Mouse (Mus musculus): Measurements from ENCODE around the gene Dxo. TPM values are rescaled to one million over a fixed set of nuclear protein-coding genes. Genes with fewer than 3 reads are reported as not detected.
"Not testable (repeated sequence)": the region's sequence is repeated elsewhere in the genome, so short reads cannot be mapped to it uniquely, and the experiment has no call there.

Dxo gene
- total RNA-seq, 1 experiment, result 39.0 TPM

- H3K4me3 ChIP-seq (ENCODE audit: insufficient read depth in 1 of 2, low read depth in 1 of 2, low read length in 2 of 2, poor library complexity in 1 of 2, severe bottlenecking in 1 of 2), result no peak overlapping the region
- DNase-seq (ENCODE audit: low read depth, low spot score), result no peak
- 0 out of 4 replicates have a peak, but pooled peaks cover 0 to 2% of the 10 kb centered on the region in 2 experiments for H3K4me1 ChIP-seq (ENCODE audit: control insufficient read depth in 2 of 2, insufficient read depth in 2 of 2, low read length in 2 of 2, poor library complexity in 1 of 2)
- in situ Hi-C loops (cut with MboI; ENCODE audit: low sequenced_read_pairs in 2 of 2, unreplicated experiment in 2 of 2), result no loop called here
- no peak overlapping the region for H3K9ac ChIP-seq (ENCODE audit: insufficient read depth, low read depth, low read length, poor library complexity, severe bottlenecking)
- no peak for TF ChIP-seq HCFC1 (IDR thresholded peaks at IDR 0.05; ENCODE audit: borderline replicate concordance, insufficient read depth, low read length)
- no peak for TF ChIP-seq ZNF384 (IDR thresholded peaks at IDR 0.05; ENCODE audit: low read depth, low read length)
- TF ChIP-seq ZC3H11A (IDR thresholded peaks at IDR 0.05; ENCODE audit: borderline replicate concordance, low read depth, low read length), result no peak
- TF ChIP-seq CHD2 (IDR thresholded peaks at IDR 0.05; ENCODE audit: low read depth, low read length), result no peak
- TF ChIP-seq MAFK (IDR thresholded peaks at IDR 0.05; ENCODE audit: insufficient read depth, low read depth, low read length), result no peak
- no peak overlapping the region for H3K27ac ChIP-seq (ENCODE audit: insufficient read depth, low read depth, low read length, poor library complexity, severe bottlenecking)
- no peaks in the 10 kb centered on the region for H3K9me3 ChIP-seq (ENCODE audit: control insufficient read depth, insufficient read depth, low read depth, low read length)
- no peaks in the 10 kb centered on the region for H3K36me3 ChIP-seq (ENCODE audit: control insufficient read depth, insufficient read depth, low read length, poor library complexity, severe bottlenecking)
Observed at GRCm38 (mm10) chr17:34811275-34811674, 25.5 kb upstream of the Dxo start.

GRCm38 (mm10) chr17:34813747-34814146, 23.1 kb upstream of the Dxo start:
- H3K27ac ChIP-seq (ENCODE audit: insufficient read depth, low read depth, low read length, poor library complexity, severe bottlenecking); H3K9me3 ChIP-seq (ENCODE audit: control insufficient read depth, insufficient read depth, low read depth, low read length); H3K36me3 ChIP-seq (ENCODE audit: control insufficient read depth, insufficient read depth, low read length, poor library complexity, severe bottlenecking); in situ Hi-C loops (cut with MboI; ENCODE audit: low sequenced_read_pairs in 2 of 2, unreplicated experiment in 2 of 2); H3K4me1 ChIP-seq (ENCODE audit: control insufficient read depth in 2 of 2, insufficient read depth in 2 of 2, low read length in 2 of 2, poor library complexity in 1 of 2); H3K4me3 ChIP-seq (ENCODE audit: insufficient read depth in 1 of 2, low read depth in 1 of 2, low read length in 2 of 2, poor library complexity in 1 of 2, severe bottlenecking in 1 of 2); H3K9ac ChIP-seq (ENCODE audit: insufficient read depth, low read depth, low read length, poor library complexity, severe bottlenecking): not testable (repeated sequence)
- DNase-seq (ENCODE audit: low read depth, low spot score), result peak; percentile 40

GRCm38 (mm10) chr17:34814818-34815370, 21.9 kb upstream of the Dxo start:
- Histone ChIP-seq H3K9ac (ENCODE audit: insufficient read depth, low read depth, low read length, poor library complexity, severe bottlenecking) (no peak overlapping the region), H3K27ac (ENCODE audit: insufficient read depth, low read depth, low read length, poor library complexity, severe bottlenecking) (no peak overlapping the region), H3K9me3 (ENCODE audit: control insufficient read depth, insufficient read depth, low read depth, low read length) (no peaks in the 10 kb centered on the region), H3K4me3 (ENCODE audit: insufficient read depth in 1 of 2, low read depth in 1 of 2, low read length in 2 of 2, poor library complexity in 1 of 2, severe bottlenecking in 1 of 2) (no peak overlapping the region), H3K36me3 (ENCODE audit: control insufficient read depth, insufficient read depth, low read length, poor library complexity, severe bottlenecking) (no peaks in the 10 kb centered on the region), H3K4me1 (ENCODE audit: control insufficient read depth in 2 of 2, insufficient read depth in 2 of 2, low read length in 2 of 2, poor library complexity in 1 of 2) (0 out of 4 replicates have a peak, but pooled peaks cover 0 to 2% of the 10 kb centered on the region in 2 experiments)
- no peak for DNase-seq (ENCODE audit: low read depth, low spot score)
- TF ChIP-seq CHD2 (IDR thresholded peaks at IDR 0.05; ENCODE audit: low read depth, low read length) (no peak), ZC3H11A (IDR thresholded peaks at IDR 0.05; ENCODE audit: borderline replicate concordance, low read depth, low read length) (no peak), ZNF384 (IDR thresholded peaks at IDR 0.05; ENCODE audit: low read depth, low read length) (no peak), HCFC1 (IDR thresholded peaks at IDR 0.05; ENCODE audit: borderline replicate concordance, insufficient read depth, low read length) (no peak), MAFK (IDR thresholded peaks at IDR 0.05; ENCODE audit: insufficient read depth, low read depth, low read length) (no peak)
- in situ Hi-C loops (cut with MboI; ENCODE audit: low sequenced_read_pairs in 2 of 2, unreplicated experiment in 2 of 2), result no loop called here

- in situ Hi-C loops (cut with MboI; ENCODE audit: low sequenced_read_pairs in 2 of 2, unreplicated experiment in 2 of 2); H3K27ac ChIP-seq (ENCODE audit: insufficient read depth, low read depth, low read length, poor library complexity, severe bottlenecking); DNase-seq (ENCODE audit: low read depth, low spot score); H3K4me1 ChIP-seq (ENCODE audit: control insufficient read depth in 2 of 2, insufficient read depth in 2 of 2, low read length in 2 of 2, poor library complexity in 1 of 2); H3K36me3 ChIP-seq (ENCODE audit: control insufficient read depth, insufficient read depth, low read length, poor library complexity, severe bottlenecking); H3K9me3 ChIP-seq (ENCODE audit: control insufficient read depth, insufficient read depth, low read depth, low read length); H3K9ac ChIP-seq (ENCODE audit: insufficient read depth, low read depth, low read length, poor library complexity, severe bottlenecking); H3K4me3 ChIP-seq (ENCODE audit: insufficient read depth in 1 of 2, low read depth in 1 of 2, low read length in 2 of 2, poor library complexity in 1 of 2, severe bottlenecking in 1 of 2): not testable (repeated sequence)
Observed at GRCm38 (mm10) chr17:34830776-34831175, 6.0 kb upstream of the Dxo start.

- in situ Hi-C loops (cut with MboI; ENCODE audit: low sequenced_read_pairs in 2 of 2, unreplicated experiment in 2 of 2), result no loop called here
- Histone ChIP-seq H3K36me3 (ENCODE audit: control insufficient read depth, insufficient read depth, low read length, poor library complexity, severe bottlenecking) (peaks cover 29% of the 10 kb centered on the region), H3K9me3 (ENCODE audit: control insufficient read depth, insufficient read depth, low read depth, low read length) (no peaks in the 10 kb centered on the region), H3K4me1 (ENCODE audit: control insufficient read depth in 2 of 2, insufficient read depth in 2 of 2, low read length in 2 of 2, poor library complexity in 1 of 2) (peaks cover 0 to 6% of the 10 kb centered on the region in 2 experiments; a peak in 1 of 4 replicates), H3K9ac (ENCODE audit: insufficient read depth, low read depth, low read length, poor library complexity, severe bottlenecking) (peak overlapping the region; percentile 80), H3K27ac (ENCODE audit: insufficient read depth, low read depth, low read length, poor library complexity, severe bottlenecking) (no peak overlapping the region), H3K4me3 (ENCODE audit: insufficient read depth in 1 of 2, low read depth in 1 of 2, low read length in 2 of 2, poor library complexity in 1 of 2, severe bottlenecking in 1 of 2) (peak overlapping the region; percentile 82 to 84)
- TF ChIP-seq ZNF384 (IDR thresholded peaks at IDR 0.05; ENCODE audit: low read depth, low read length) (no peak), MAFK (IDR thresholded peaks at IDR 0.05; ENCODE audit: insufficient read depth, low read depth, low read length) (no peak), ZC3H11A (IDR thresholded peaks at IDR 0.05; ENCODE audit: borderline replicate concordance, low read depth, low read length) (no peak), CHD2 (IDR thresholded peaks at IDR 0.05; ENCODE audit: low read depth, low read length) (no peak), HCFC1 (IDR thresholded peaks at IDR 0.05; ENCODE audit: borderline replicate concordance, insufficient read depth, low read length) (no peak)
- peak; percentile 53 for DNase-seq (ENCODE audit: low read depth, low spot score)
Observed at GRCm38 (mm10) chr17:34836155-34836855, 514 bp upstream of the Dxo start.

Measured in ES-E14 (cell line).